Mouse (Mus musculus) c-Kit-positive CD71-positive TER-119-negative erythroid progenitor cells, embryonic 14.5 days (primary cell): Measurements from ENCODE around the gene Clmp.
A peak's percentile ranks its signal among the peaks of the same experiment; 100 is the strongest.
"Not testable (repeated sequence)": the region's sequence is repeated elsewhere in the genome, so short reads cannot be mapped to it uniquely, and the experiment has no call there.

Experiments used
- DNase-seq: peaks from one replicate; pipeline ENCODE4 v3.0.0-alpha.2; 2013; ENCODE audit warnings: low read depth

Clmp gene

DNA sequence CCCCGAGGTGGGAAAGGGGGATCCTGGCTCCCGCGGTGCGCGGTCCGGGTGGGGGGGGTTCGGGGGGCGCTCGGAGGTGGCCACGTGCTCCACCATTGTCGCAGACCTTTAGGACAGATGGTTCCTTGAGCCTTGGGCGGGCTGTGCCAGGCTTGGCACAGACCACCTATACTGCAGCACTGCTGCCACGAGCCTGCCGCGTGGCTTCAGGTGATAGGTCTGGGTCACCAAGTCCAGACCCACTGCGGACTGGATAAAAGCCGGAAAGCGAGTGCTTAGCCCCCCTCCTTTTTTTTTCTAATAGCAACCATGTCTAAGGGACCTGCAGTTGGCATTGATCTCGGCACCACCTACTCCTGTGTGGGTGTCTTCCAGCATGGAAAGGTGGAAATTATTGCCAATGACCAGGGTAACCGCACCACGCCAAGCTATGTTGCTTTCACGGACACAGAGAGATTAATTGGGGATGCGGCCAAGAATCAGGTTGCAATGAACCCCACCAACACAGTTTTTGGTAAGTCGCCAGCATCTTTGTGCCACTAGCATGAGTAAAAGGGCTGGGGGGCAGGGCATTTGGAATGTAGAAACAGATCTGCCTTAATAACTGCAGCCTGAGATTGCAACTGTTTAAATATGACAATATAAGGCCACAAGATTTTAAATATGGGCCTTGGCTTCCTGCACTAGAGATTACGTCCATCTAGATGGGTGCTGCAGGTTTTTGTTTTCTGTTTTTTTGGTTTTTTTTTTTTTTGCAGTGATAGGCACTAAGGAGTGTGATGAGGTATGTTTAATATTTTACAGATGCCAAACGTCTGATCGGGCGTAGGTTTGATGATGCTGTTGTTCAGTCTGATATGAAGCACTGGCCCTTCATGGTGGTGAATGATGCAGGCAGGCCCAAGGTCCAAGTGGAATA is 116.1 kb downstream of the Clmp start:
- not testable (repeated sequence) for DNase-seq

DNA sequence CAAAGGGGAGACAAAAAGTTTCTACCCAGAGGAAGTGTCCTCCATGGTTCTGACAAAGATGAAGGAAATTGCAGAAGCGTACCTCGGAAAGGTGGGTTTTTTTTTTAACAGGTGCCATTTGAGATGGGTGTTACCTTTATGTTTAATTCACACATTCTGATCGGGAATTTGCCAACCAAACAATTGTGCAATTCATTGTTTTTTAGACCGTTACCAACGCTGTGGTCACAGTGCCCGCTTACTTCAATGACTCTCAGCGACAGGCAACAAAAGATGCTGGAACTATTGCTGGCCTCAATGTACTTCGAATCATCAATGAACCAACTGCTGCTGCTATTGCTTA is 116.7 kb downstream of the Clmp start:
- DNase-seq = not testable (repeated sequence)

DNA sequence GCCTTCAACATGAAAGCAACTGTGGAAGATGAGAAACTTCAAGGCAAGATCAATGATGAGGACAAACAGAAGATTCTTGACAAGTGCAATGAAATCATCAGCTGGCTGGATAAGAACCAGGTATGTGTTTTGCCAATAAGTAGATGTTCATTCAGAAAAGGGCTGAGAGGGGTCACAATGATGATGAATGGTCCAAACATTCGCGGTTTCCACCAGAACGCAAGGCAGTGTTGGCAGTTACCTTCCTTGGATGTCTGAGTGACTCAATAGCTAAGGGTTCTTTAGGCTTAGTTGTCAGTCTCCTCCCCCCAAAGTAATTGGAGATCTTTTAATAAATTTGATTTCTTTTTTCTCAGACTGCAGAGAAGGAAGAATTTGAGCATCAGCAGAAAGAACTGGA is 118.8 kb downstream of the Clmp start:
- not testable (repeated sequence) for DNase-seq

- DNase-seq = peak; percentile 95
These were observed 119.5 kb downstream of the Clmp start for GRCm38 (mm10) chr9:40805263-40805662.

GRCm38 (mm10) chr9:40806440-40807288 is 120.9 kb downstream of the Clmp start:
- peak; percentile 74 for DNase-seq

DNA sequence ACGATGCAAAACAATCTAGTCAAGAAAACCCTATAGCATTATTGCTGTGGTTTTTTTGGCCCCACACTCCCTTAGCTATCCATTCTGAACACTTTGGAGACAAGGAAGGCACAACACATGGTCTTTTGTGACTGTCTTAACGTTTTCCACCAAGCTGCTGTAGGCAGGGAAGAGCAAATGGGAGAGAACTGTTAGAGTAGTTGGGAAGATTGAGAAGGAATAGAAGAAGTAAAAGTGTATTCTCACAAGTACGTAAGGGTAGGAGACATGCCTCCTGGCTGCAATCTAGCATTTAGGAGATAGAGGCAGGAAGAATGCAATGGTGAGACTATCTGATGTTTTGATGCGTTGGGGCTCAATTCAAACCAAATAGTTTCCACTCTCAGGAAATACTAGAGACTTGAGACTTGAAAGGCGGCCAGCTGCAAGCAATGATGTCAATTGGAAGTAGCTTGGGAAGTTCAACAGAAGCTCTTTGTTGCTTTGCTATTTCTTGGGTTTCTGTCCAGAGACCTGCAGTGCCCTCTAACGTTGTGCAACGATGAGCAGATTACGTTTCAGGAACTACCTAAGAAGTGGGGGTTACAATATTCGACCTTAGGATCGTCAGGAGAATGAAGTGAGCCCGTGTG is 121.6 kb downstream of the Clmp start:
- no peak for DNase-seq

GRCm38 (mm10) chr9:40808061-40808906 is 122.5 kb downstream of the Clmp start:
- DNase-seq = no peak

DNA sequence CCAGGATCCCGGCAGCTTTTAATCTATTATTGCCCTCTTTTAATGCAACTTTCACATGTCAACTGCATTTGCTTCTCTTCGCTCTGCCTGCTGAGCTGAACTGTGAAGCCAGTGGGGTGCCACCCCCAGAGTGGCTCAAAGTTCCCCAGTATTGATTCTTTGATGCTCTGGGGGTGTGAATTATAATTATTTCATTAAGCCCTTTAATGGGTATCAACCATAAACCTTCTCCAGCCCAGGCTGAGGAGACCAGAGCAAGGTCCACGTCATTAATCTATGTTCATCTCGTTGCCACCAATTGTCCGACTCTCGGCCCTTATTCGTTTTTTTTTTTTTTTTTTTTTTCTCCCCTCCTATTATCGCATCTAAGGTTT is 123.1 kb downstream of the Clmp start:
- DNase-seq = no peak

- no peak for DNase-seq
These were observed 126.1 kb downstream of the Clmp start for GRCm38 (mm10) chr9:40811860-40812259.

DNA sequence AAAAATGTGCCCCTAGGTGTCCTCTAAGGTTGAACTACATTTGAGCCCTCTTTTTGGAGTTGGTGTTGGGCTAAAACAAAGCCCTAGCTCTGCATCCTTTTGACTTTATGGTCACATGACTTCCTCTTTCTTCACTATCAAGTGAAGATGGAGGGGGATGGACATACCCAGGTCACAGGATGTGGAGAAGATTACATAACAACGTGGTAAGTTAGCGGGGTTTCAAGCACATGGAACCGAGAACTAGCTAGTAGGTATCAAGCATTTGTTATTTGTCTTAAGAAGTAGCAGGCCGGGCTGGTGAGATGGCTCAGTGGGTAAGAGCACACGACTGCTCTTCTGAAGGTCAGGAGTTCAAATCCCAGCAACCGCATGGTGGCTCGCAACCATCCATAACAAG is 128.3 kb downstream of the Clmp start:
- DNase-seq = no peak

- DNase-seq = no peak
These were observed 131.7 kb downstream of the Clmp start for GRCm38 (mm10) chr9:40817325-40818028.

DNA sequence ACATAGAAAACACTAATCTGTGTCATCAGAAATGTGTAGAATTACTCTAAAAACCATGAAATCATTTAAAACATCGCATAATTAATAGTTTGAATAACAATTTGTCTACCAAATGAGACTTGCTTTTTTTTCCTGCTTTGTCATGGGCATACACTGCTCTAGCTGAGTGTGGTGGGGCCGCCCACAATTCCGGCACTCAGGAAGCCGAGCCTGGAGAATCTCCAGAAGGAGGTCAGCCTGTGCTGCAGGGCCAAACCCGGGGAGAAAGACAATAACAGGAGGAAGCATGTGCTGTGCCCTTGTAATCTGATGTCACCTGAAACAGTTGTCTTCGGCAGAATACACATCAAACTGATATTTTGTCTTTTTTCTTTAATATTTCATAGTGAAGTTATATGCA is 139.8 kb downstream of the Clmp start:
- DNase-seq = no peak

DNA sequence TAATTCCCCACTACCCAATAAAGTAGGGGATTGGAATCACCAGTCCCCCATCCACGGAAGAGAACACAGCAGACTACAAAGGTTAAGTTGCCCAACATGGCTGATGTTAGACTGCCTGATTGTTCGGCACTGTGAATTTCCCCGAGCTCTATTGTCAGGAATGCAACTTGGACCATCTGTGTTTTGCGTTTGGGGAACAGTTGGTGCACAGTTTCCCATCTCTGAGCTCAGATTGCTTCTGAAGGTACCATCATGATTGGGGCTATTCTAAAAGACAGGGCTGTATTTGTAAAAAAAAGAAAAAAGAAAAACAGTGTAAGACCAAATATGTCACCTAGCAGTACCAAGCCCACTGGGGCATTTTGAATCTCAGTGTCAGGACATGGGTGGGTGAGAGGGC is 141.6 kb downstream of the Clmp start:
- DNase-seq = no peak

- DNase-seq = peak; percentile 29
These were observed 148.8 kb downstream of the Clmp start for GRCm38 (mm10) chr9:40834569-40834968.
